Mouse (Mus musculus): ENCODE measurements around the gene Atp1a2. TPM values are rescaled to one million over a fixed set of nuclear protein-coding genes. Genes with fewer than 3 reads are reported as not detected.
A peak's percentile ranks its signal among the peaks of the same experiment; 100 is the strongest.

Gene Atp1a2
- polyA plus RNA-seq, 1 experiment from 2014 or later = 56.5 TPM

GRCm38 (mm10) chr1:172296816-172297510 lies 901 bp downstream of the Atp1a2 start:
- no peaks in the 10 kb centered on the region for H3K27me3 ChIP-seq (replicated peaks)
- ATAC-seq (replicated peaks) = no peak
- H3K27ac ChIP-seq = peak overlapping the region; percentile 72
- H3K36me3 ChIP-seq (replicated peaks) = no peaks in the 10 kb centered on the region
- peak overlapping the region; percentile 22 for H3K4me3 ChIP-seq
- 0 out of 2 replicates have a peak overlapping the region, but pooled peaks have one; percentile 14 for H3K9ac ChIP-seq
- H3K4me1 ChIP-seq = peaks cover 18% of the 10 kb centered on the region
- WGBS = 75% methylated on average over 6 of the region's 6 CpGs
- H3K9me3 ChIP-seq = no peaks in the 10 kb centered on the region
- peak overlapping the region; percentile 28 for H3K4me2 ChIP-seq

- H3K27me3 ChIP-seq (replicated peaks) = no peaks in the 10 kb centered on the region
- 35% methylated on average over 4 of the region's 4 CpGs for WGBS
- H3K36me3 ChIP-seq (replicated peaks) = no peaks in the 10 kb centered on the region
- H3K4me1 ChIP-seq = peaks cover 8% of the 10 kb centered on the region
- H3K27ac ChIP-seq = peak overlapping the region; percentile 72
- H3K9ac ChIP-seq = no peak overlapping the region
- H3K4me2 ChIP-seq = peak overlapping the region; percentile 28; the same call in 1 of the 2 replicates
- peak overlapping the region; percentile 22; the same call in 1 of the 2 replicates for H3K4me3 ChIP-seq
- no peaks in the 10 kb centered on the region for H3K9me3 ChIP-seq
- ATAC-seq (replicated peaks) = peak; percentile 73
Measured at GRCm38 (mm10) chr1:172295751-172296197, 2.1 kb downstream of the Atp1a2 start.

DNA sequence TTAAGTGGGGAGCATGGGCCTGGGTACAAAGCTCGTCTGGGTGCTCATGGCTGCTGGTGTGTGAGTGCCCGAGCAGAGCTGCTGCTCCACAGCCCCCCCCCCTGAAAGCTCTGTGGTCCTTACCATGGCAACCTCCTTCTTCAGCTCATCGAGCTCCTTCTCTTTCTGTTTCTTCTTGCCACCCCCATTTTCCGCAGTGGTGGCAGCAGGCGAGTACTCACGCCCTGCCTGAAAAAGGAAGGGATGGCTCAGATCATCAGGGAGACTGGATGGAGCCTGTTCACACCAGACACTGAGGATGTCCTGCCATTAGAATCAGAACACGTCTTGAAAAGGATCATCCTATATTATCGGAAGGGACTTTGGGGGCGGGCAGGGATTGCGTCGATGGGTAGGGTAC lies 4.4 kb downstream of the Atp1a2 start:
- H3K4me3 ChIP-seq = no peak overlapping the region
- H3K4me1 ChIP-seq = peaks cover 7% of the 10 kb centered on the region; the same call in 1 of the 2 replicates
- no peaks in the 10 kb centered on the region for H3K36me3 ChIP-seq (replicated peaks)
- WGBS = 82% methylated on average over 11 of the region's 11 CpGs
- no peak overlapping the region for H3K9ac ChIP-seq
- no peak overlapping the region for H3K4me2 ChIP-seq
- no peaks in the 10 kb centered on the region for H3K27me3 ChIP-seq (replicated peaks)
- no peak overlapping the region for H3K27ac ChIP-seq
- ATAC-seq (replicated peaks) = no peak
- H3K9me3 ChIP-seq = no peaks in the 10 kb centered on the region

DNA sequence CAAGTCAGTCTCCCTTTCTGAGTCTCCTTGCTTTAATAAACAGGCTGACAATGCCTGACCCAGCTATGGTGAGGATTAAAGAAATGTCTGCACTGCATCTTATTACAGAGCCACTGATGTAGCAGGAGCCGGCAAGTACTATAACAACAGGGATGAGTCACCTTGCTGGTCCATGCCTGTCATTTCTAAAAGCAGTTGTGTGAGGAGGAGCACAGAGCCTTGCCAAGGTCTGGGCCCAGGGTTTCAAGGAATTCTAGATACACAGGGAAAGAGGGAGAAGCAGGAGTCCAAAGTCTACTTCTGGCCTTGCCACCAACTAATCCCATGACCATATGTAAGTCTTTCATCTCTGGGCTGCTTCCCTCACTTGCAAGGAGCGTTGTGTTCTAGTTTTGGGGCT lies 5.0 kb downstream of the Atp1a2 start:
- no peak overlapping the region for H3K4me3 ChIP-seq
- H3K4me2 ChIP-seq = no peak overlapping the region
- no peak overlapping the region for H3K27ac ChIP-seq
- no peak overlapping the region for H3K9ac ChIP-seq
- no peak for ATAC-seq (replicated peaks)
- WGBS = 81% methylated on average over 2 of the region's 2 CpGs
- H3K9me3 ChIP-seq = no peaks in the 10 kb centered on the region
- H3K27me3 ChIP-seq (replicated peaks) = no peaks in the 10 kb centered on the region
- H3K4me1 ChIP-seq = peaks cover 7% of the 10 kb centered on the region; the same call in 1 of the 2 replicates
- H3K36me3 ChIP-seq (replicated peaks) = no peaks in the 10 kb centered on the region

DNA sequence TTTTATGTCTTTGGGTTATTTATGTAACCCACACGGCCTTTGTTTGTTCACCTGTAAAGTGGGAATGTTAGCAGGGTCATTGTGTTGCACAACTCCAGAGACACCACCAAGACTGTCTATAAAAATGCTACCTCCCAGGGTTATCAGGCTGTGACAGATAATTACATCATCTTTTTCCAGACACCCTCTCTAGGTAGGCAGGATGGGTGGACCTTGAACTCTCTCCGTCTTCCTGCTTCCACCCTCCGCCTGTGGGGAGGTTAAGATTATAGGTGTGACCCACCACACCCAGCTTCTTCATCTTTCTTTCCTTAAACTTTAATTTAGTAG lies 8.3 kb downstream of the Atp1a2 start:
- no peak overlapping the region for H3K27ac ChIP-seq
- H3K9me3 ChIP-seq = no peaks in the 10 kb centered on the region
- H3K27me3 ChIP-seq (replicated peaks) = no peaks in the 10 kb centered on the region
- H3K4me1 ChIP-seq = 0 out of 2 replicates have a peak, but pooled peaks cover 2% of the 10 kb centered on the region
- no peaks in the 10 kb centered on the region for H3K36me3 ChIP-seq (replicated peaks)
- H3K9ac ChIP-seq = no peak overlapping the region
- no peak for ATAC-seq (replicated peaks)
- WGBS = 92% methylated on average over 3 of the region's 3 CpGs
- H3K4me2 ChIP-seq = no peak overlapping the region
- no peak overlapping the region for H3K4me3 ChIP-seq

- no peak for ATAC-seq (replicated peaks)
- no peak overlapping the region for H3K9ac ChIP-seq
Measured at GRCm38 (mm10) chr1:172288900-172289616, 8.8 kb downstream of the Atp1a2 start.

GRCm38 (mm10) chr1:172286740-172287139 lies 11.1 kb downstream of the Atp1a2 start:
- 86% methylated on average over 5 of the region's 5 CpGs for WGBS
- H3K27me3 ChIP-seq (replicated peaks) = no peaks in the 10 kb centered on the region
- no peak overlapping the region for H3K9ac ChIP-seq
- H3K4me2 ChIP-seq = no peak overlapping the region
- no peak for ATAC-seq (replicated peaks)
- H3K4me1 ChIP-seq = no peaks in the 10 kb centered on the region
- no peaks in the 10 kb centered on the region for H3K9me3 ChIP-seq
- no peak overlapping the region for H3K27ac ChIP-seq
- no peak overlapping the region for H3K4me3 ChIP-seq
- H3K36me3 ChIP-seq (replicated peaks) = no peaks in the 10 kb centered on the region

More at GRCm38 (mm10) chr1:172288900-172289616, 8.8 kb downstream of the Atp1a2 start:
- H3K4me3 ChIP-seq = no peak overlapping the region
- no peak overlapping the region for H3K27ac ChIP-seq
- 92% methylated on average over 11 of the region's 11 CpGs for WGBS
- no peaks in the 10 kb centered on the region for H3K4me1 ChIP-seq
- no peaks in the 10 kb centered on the region for H3K36me3 ChIP-seq (replicated peaks)
- H3K9me3 ChIP-seq = no peaks in the 10 kb centered on the region
- no peak overlapping the region for H3K4me2 ChIP-seq
- no peaks in the 10 kb centered on the region for H3K27me3 ChIP-seq (replicated peaks)

- WGBS = 85% methylated on average over 14 of the region's 14 CpGs
- Histone ChIP-seq H3K9me3 (no peaks in the 10 kb centered on the region), H3K36me3 (replicated peaks) (no peaks in the 10 kb centered on the region), H3K9ac (no peak overlapping the region), H3K4me1 (no peaks in the 10 kb centered on the region; the same call in 1 of the 2 replicates), H3K4me2 (no peak overlapping the region), H3K27me3 (replicated peaks) (no peaks in the 10 kb centered on the region), H3K27ac (no peak overlapping the region), H3K4me3 (no peak overlapping the region)
- no peak for ATAC-seq (replicated peaks)
Measured at GRCm38 (mm10) chr1:172284221-172284620, 13.6 kb downstream of the Atp1a2 start.

DNA sequence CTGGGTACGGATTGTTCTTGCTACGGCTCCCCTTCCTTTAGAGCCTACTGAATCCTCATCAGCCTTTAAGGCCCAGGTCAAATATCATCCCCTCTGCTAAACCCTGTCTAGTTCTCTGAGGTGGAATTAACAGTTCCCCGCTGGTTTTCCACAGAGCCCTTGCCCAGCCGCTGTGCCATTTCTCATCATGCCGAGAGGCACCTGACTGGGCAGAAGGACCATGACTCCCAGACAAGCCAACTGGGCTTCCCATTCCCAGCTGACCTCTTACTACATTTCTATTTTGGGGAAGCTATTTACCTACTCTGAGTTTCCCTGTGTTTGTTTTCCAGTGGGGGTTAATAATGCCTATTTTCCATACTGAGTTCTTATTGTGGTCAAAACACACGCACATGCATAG lies 14.8 kb downstream of the Atp1a2 start:
- Histone ChIP-seq H3K9ac (no peak overlapping the region), H3K36me3 (replicated peaks) (no peaks in the 10 kb centered on the region), H3K4me2 (no peak overlapping the region), H3K4me1 (no peaks in the 10 kb centered on the region; the same call in 1 of the 2 replicates), H3K4me3 (no peak overlapping the region), H3K9me3 (no peaks in the 10 kb centered on the region), H3K27me3 (replicated peaks) (no peaks in the 10 kb centered on the region), H3K27ac (no peak overlapping the region)
- WGBS = 90% methylated on average over 6 of the region's 6 CpGs
- ATAC-seq (replicated peaks) = no peak

- no peak overlapping the region for H3K27ac ChIP-seq
- 86% methylated on average over 10 of the region's 10 CpGs for WGBS
- no peak for ATAC-seq (replicated peaks)
Measured at GRCm38 (mm10) chr1:172281522-172282254, 16.2 kb downstream of the Atp1a2 start.

GRCm38 (mm10) chr1:172279768-172280509 lies 17.9 kb downstream of the Atp1a2 start:
- no peak overlapping the region for H3K4me3 ChIP-seq
- H3K36me3 ChIP-seq (replicated peaks) = no peaks in the 10 kb centered on the region
- 73% methylated on average over 16 of the region's 16 CpGs for WGBS
- H3K4me1 ChIP-seq = no peaks in the 10 kb centered on the region; the same call in 1 of the 2 replicates
- no peak overlapping the region for H3K9ac ChIP-seq
- peak; percentile 46 for ATAC-seq (replicated peaks)
- no peaks in the 10 kb centered on the region for H3K27me3 ChIP-seq (replicated peaks)
- 0 out of 2 replicates have a peak overlapping the region, but pooled peaks have one; percentile 30 for H3K27ac ChIP-seq
- H3K4me2 ChIP-seq = no peak overlapping the region
- H3K9me3 ChIP-seq = no peaks in the 10 kb centered on the region

More at GRCm38 (mm10) chr1:172281522-172282254, 16.2 kb downstream of the Atp1a2 start:
- Histone ChIP-seq H3K4me1 (no peaks in the 10 kb centered on the region; the same call in 1 of the 2 replicates), H3K4me3 (no peak overlapping the region), H3K9me3 (no peaks in the 10 kb centered on the region), H3K36me3 (replicated peaks) (no peaks in the 10 kb centered on the region), H3K27me3 (replicated peaks) (no peaks in the 10 kb centered on the region), H3K4me2 (no peak overlapping the region), H3K9ac (no peak overlapping the region)

All from midbrain, embryonic 15.5 days (tissue).